Mouse (Mus musculus) retina, postnatal 1 day (tissue): ENCODE measurements around the gene Eif3m.
"Not testable (repeated sequence)": the region's sequence is repeated elsewhere in the genome, so short reads cannot be mapped to it uniquely, and the experiment has no call there.

Source experiments
- DNase-seq: peaks from one replicate; pipeline ENCODE4 v3.0.0-alpha.2; 2012

Eif3m gene

DNA sequence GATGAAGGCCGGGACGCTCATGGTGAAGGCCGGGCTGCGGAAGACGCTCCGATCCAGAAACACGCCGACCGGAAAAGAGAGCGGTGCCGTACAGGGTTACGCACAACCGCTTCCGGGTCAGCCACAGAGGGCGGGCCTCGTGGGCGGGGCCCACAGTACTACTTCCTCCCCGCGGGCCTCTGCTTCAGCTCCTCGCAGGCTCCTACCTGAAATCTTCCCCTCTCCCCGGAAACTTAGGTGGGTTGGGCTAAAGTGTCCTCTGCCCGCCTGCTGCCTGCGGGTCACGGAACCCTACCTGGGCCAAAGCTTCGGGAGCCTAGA is at the start of gene Eif3m:
Gene Eif3m (minus strand): TSS at position 114 of the 321 bp plus-strand sequence.
- DNase-seq: peak; percentile 94

DNA sequence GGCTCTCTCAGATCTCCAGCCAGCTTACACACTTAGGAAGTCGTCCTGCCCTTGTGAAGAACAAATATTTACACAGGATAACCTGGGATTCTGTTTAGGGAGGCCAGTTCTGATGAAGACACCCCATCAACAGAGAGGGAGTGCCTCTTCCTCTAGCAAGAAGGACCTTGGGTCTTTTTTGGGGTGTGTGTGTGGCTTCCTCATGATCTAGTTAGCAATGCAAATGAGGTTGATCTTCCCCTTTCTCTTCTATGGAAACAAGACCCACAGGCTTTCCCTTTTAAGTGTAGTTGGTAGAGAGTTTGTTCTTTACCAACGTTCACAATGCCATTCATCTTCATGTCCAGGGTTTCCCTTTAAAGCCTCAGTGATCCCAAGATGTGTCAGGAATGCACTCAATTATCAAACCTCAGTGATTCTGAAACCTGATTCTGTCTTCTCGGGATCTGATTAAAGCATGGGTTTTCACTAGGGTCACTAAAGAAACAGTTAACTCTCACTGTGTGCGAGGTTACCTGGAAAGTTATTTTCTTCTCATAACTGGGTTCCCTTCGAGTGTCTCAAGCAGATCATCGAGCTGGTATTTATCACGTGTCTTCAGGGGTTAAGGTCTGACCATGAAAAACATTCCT is 46.0 kb upstream of the Eif3m start:
- no peak for DNase-seq

DNA sequence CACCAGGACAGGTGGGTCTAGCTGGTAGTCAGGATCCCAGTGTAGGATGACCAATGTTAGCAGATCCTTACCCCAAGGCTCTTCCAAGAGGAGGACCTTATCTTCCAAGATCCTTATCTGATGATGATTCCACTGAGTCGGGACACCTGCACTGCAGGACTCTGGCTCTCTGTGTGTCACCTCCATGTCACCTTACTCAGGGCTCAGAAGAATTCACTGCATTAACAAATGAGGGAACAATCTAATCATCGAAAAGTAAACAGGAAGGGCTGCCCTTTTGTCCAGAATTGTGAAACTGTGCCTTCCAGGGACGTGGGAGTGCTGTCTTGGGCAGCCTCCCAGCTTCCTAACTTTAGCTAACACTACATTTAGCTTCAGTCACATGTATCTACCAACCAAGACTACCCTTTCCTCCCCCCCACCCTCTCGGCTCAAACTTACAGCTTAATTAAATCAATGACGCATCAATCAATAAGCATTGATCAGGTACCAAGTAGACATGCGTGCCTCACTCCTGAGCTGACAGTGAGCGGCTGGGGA is 41.8 kb upstream of the Eif3m start:
- DNase-seq: no peak

DNA sequence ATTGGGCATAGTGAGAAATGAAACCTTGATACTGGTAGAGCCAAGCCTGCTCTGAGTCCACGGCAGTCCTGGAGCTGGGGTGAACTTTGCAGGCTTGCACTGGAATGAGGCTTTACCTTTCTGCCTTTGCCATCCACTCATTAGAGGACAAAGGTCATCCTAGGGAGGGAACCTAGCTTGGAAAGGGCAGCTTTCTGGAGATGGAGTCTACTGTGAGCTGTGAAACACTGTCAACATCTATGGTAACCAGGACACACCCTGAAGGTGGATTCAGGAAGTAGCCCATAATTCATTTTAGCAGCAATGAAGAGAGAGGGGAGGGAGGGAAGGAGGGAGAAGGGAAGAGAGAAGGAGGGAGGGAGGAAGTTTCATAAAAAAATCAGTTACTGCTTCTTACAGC is 38.6 kb upstream of the Eif3m start:
- no peak for DNase-seq

DNA sequence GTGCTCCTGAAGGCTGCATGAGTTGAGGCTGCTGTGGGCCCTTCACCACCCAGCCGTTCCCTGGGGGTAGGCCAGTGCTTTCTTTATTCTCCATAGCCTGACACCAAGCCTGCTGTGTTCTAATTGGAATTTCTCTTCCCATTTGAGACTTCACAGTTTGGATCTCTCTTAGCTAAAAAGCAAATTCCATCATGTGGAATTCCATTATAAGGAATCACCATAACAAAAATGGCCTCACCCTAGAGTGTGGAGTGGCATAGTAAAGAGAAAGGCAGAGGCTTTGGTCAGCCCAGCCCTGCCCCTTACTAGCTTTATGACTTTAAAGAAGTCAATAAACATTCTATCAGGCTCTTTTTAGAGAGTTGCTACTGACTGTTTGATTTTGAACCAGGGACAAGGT is 31.4 kb upstream of the Eif3m start:
- DNase-seq: no peak

DNA sequence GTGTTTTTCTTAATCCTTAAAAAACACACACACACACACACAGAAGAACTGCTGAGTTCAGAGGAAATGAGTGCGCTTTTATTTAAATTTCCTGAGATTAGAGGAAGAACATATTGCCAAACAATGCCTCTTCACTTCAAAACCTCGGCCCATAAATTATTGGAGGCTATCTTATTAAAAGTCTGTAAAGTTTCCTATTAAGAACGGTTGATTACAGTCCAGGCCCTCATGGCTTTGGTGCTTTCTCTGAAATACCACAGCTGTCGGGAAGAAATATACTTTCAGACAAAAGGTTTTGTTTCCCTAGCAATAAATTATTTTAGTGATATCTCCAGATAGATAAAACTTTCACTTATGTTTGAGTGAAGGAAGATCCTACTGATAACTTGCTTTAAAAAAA is 26.3 kb upstream of the Eif3m start:
- no peak for DNase-seq

DNA sequence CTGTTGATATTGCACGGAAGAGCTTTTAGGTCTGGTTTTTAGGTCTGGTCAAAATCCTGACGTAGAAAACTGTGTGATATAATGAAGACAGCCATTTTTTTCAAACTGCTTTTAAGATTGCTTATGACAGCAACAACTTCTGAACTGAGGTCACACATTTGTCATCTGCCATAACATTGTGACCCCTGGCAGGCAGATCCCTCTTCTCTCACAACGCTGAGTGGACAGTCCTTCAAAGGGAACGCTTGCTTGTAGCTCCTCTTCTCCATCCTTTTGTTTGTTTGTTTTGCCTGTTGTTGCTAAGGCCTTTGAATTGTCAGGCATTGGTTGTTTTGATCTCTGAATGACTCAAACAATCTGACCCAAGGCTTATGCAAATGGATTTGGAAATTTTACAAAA is 24.0 kb upstream of the Eif3m start:
- no peak for DNase-seq

DNA sequence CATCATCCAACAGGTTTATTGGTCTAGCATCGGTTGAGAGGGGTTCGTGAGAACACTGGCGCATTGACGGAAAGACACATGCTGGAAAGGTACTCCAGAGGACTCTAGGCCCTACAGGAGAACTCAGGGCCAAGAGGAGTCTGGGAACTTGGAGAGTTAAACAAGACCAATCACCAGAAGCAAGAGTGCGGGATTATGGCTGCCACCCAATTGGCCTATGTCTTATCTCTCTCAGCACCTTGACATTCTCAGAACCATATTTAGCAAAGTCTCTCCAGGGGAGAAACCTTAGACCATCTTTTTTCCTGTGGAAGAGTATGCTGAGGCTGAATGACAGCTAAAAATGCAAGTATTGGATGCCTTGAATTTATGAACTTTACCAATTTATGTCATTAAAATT is 22.0 kb upstream of the Eif3m start:
- no peak for DNase-seq

DNA sequence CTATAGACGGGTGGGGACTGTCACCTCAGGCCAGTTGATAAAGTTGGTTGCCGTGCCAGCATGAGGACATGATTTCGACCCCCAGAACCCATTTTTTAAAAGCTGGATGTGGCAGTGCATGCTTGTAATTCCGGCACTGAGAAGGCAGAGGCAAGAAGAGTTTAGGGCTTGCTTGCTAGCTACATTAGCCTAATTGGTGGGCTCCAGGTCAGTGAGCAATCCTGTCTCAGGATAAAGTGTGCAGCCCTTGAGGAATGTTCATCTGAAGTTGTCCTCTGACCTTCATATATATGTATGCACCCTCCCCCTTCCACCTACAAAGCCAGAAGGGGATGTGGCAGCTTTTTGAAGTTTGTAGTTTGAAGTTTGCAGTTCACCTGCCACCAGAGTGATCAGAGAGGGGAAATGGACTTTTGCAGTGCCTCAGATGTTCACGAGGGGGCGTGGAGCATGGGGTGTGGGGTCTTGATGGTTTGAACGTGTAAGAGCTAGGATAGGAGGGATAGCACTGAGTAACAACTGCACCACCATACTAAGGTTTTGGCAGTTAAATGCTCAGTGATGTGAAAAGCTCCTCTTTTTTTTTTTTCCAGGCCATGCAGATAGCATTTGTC is 21.2 kb upstream of the Eif3m start:
- no peak for DNase-seq

DNA sequence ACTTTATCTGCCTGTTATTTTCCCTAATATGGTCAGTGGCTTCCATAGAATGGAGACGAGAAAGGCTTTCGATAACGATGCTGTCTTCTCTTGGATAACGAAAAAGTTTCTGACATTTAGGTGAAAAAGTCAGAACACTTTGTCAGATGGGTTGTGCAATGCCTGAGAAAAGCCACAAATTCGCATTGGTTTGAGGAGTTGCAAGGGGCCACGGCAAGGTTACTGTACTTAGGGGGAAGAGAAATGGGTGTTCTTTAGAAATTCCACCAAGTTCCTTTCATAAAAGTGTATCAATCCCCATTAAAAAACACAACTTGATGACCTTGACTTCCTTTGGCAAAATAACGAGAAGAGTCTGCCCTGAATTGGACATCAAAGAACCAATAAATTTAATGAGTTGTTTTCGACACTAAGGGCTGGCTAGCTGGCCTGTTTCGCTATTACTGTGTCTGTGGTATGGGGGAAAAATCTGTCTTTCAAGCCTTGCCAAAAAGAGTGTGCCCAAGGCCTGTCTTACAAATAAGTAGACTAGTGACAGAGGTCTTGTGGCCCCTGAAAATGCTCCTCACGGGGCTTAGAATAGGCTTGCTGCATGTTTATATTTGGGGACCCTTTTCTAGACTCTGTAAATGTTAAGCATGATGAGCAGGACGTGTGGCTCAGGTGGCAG is 19.7 kb upstream of the Eif3m start:
- DNase-seq: no peak

DNA sequence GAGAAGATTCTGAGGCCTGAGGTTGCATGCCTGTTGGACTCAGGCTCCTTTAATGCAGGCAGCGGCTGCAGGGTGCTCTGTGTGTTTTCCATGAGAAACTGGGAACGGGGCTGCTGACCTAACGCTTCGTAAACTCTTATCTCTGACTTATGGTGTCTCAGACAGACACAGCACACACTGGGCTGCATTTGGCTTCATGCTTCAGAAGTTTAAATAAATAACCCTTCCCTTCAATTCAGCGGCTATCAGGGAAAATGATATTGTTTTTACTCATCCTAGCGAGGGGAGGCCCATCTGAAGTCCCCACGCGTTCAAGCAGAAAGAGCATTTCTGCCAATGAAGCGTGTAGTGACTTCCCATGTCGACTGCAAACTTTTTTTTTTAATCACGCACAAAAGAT is 19.1 kb upstream of the Eif3m start:
- peak; percentile 41 for DNase-seq

DNA sequence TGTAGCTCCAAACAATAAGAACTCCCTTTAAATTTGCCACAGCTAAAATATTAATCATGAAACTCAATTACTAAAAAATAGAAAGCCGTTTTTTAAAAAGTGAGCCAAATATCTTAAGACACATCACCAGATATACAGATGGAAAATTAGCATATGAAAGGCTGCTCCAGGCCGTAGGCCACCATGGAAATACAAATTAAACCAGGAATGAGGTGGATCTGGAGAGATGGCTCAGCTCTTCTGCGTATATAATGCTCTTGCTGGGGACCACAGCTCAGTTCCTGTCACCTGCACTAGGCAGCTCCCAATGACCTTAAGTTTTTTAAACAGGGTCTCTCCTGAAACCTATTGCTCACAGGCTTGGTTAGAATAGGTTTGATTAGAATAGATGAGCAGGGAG is 17.2 kb upstream of the Eif3m start:
- no peak for DNase-seq

DNA sequence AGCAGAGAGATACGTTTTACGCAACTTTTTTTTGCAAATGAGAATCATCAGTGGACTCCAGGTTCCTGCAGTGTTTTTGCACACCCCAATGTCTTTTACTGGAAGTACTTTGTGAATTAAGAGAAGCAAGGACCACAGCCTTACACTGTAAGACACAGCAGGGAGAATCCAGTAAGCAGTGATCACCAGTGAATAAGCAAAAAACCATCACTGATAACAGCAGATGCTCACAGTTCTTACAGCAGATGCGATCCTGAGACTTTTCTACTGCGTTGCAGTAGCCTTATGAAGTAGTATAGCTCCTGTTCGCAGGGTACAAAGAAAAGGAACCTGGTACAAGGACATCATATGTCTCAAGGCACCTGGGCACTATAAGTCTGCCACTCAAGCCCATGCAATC is 13.6 kb upstream of the Eif3m start:
- DNase-seq: no peak

DNA sequence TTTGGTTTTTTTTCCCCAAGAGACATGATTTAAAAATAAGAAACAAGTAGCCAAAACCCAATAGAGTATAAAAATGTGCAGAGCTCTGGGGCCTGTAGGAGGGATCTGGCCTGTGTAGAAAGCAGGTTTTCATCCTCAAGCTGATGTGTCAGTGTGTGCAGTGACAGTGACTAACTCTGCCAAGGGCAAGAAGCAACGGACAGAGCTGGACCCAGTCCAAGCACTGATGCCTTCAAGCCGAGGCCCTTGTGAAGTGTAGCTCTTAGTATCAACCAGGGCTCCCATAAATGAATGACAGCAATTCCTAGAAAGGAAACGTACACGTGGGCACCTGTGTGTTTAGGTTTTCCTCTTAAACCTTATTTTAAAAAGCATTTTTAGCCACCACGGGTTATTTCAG is 11.9 kb upstream of the Eif3m start:
- DNase-seq: no peak

DNA sequence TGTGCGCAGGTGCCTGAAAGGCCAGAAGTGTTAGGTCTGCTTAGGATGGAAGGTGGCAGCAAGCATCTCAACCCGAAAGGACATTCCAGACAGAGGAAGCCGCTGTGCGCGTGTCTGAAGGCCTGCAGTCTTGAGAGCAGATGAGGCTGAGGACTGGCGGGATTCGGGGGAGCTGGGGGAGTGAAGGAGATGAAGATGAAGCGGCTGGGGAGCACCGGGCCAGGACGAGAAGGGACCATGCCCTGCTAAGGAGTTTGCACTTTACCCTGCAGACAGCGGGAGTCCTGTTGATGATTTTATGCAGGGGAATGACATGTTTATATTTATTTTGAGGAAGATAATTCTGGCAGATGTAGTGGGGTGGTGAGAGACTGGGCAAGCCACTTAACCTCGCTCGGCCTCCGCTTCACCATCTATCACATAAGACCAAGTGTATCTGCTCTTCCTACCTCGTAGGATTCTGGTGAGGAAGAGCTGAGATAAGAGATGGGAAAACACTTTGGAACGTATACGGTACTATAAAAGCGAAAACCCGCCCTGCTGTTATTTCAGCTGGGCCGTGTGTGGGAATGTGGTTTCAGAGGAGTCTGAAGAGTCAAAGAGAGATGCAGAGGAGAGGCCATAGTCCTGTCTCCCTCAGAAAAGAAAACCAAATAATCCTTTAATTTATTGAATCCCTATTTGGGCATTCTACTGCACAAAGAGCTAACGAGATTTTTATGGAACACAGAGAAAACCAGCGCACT is 10.2 kb upstream of the Eif3m start:
- no peak for DNase-seq

DNA sequence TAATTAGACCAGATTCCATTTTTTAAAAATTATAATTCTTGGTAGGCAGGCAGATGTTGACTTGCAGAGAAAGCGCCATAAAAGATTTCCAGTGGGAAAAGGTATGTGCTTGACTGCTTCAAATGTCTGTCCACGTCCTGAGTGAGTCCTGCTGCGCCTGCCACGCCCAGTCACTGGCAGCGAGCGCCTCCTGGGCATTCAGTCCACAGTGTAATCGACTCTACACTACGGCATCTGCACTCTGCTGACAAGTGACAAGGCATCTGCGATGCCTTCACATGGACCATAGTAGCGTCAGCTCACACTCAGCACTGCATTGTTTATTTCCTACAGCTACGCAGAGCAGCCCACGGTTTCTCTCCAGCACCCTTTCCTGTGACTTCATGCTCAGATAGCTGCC is 8.7 kb upstream of the Eif3m start:
- DNase-seq: not testable (repeated sequence)

DNA sequence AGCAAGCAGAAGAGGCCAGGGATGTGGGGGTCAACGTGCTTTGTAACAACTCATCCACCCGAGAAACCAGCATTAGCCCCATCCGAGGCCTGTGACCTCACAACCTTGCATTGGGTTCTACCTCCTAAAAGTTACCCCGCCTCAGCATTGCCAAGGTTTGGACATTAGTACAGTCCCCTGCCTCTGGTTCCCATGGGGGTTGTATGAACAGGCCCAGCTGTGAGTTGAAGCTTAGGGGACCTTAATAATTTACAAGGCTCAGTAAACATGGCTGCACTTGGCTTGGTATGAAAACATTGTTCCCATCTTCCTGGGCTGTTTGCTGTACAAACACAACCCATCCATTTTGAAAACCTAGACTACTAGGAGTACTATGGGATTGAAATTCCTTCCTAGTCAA is 6.9 kb upstream of the Eif3m start:
- no peak for DNase-seq

DNA sequence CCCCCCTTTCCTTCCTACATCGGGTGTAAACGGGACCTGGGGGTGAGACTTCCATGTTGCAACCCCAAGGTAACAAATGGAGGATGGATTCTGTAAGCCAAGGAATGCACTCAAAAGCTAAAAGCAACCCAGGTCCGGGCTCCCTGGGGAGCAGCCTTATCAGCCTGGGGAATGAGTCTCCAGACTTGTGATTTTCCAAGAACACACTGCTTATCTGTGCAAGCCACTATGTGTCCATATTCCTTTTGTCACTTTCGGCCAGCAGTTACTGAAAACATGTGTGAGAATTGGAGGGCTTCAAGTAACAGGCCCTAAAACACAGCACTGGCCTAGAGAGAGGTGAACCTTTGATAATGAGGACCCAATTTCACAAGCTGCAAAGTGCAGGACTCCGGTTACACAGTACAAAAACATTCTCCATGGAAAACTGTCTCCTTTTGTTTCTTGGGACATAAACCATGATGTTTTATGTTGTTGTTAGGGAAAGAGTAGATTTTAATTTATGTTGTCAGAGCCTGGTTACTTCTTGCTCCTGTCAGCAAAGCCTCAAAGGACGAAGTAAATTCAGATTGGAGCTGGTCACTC is 6.2 kb upstream of the Eif3m start:
- no peak for DNase-seq

DNA sequence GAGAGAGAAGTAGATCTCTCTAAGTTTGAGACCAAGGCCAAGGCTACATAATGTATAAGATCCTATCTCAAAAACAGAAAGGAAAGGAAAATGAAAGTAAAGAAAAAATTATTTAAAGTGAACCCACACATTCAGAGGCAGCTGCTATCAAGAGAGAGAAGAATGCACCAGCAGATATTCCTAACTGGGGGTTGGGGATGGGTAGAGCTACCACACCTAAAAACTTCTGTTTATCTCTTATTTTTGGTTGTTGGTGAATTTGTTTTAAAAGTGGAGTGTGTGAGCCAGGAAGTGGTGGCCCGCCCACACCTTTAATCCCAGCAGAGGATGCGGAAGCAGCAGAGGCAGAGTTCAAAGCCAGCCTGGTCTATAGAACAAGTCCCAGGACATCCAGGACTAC is 5.0 kb upstream of the Eif3m start:
- no peak for DNase-seq

DNA sequence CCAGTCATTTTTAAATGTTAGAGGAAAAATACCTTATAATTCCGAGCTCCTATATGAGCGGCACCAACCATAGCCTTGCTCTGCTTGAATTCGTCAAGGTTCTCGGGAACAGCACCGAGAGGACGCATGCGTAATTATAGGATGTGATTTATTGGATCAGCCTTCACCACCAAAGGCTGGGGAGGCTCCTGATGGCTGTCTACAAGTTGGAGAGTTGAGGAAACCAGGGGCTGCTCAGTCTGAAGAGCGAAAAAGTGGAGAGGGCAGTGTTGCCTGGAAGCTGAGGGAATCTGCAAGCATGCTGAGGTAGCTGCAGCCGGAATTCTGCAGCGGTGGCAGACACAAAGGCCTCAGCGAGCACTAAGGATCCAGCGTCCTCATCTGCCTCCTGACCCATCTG is 4.4 kb upstream of the Eif3m start:
- DNase-seq: no peak

DNA sequence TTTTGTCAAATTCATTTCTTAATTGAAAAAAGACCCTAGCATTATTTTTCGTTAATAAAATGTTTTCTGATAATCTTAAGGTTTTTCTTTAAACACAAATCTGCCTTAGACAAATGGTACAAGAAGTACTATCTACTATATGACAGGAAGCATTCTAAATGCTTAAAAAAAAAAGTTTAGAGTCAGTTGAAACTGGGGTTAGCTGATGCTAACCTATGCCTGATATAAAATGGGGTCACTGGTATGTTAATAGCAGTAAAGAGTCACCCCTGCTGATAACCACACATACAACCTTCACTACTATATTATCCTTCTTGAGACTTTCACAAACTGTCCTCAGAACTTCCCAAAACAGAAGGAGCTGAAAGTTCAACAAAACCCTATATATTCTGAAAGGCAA is 2.6 kb upstream of the Eif3m start:
- no peak for DNase-seq

DNA sequence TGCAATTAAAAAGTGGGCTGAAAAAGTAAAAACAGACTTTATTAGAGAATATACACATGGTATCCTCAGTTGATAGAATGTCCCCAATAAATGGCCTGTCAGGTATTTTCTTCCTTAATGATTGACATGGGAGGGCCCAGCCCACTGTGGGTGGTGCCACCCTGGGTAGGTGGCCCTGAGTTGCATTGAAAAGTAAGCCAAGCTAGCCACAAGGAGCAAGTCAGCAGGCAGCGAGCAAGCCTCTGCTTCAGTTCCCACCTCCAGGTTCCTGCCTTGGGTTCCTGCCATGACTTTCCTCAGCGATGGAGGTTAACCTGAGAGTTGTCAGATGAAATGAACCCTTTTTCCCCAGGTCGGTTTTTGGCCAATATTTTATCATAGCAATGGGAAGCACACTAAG is 922 bp upstream of the Eif3m start:
- no peak for DNase-seq

DNA sequence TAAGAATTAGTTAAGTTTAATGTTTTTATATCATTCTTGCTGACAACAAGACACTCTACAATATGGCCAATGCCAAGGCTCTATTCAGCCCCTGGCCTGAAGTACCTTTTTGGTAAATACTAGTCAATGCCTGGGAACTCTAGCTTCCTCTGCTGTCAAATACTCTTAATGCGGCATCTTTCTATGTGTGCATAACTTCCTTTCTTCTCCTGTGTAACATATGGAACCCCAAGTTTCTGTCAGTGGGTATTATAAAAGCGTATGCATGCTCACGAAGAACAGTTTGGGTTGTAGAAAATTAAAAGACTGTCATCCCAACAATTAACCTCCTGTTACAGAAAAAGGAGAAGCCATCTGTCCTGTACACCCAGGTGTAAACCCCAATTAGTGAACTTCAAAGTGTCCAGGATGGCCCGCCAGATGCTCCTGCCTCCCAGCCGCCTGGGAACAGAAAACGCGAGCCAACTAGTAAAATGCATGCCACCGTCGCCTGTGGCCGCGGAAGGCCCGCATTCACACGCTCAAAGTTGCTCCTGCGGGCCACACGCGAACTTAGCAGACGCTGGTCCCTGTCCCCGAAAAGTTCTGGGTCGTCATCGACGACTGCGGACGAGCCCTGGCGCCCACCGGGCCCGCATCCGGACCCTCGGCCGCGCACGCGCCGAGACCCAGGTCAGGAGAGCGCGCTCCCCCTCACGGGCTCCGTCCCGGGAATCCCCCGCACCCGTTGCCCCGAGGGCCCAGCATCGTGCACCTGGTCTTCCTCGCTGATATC is 501 bp downstream of the Eif3m start:
- DNase-seq: no peak
